Mouse (Mus musculus) liver, postnatal 0 days (tissue): Measurements from ENCODE around the gene Sytl1. TPM values are rescaled to one million over a fixed set of nuclear protein-coding genes. Genes with fewer than 3 reads are reported as not detected.

Experiments
- ATAC-seq: fragments of 200-750 bp; cut with Nextera tagmentation; 2 replicates; pipeline ENCODE4 v1.8.0; 2017; ENCODE audit warnings: mild to moderate bottlenecking, moderate library complexity
- DNase-seq: peaks from one replicate; pipeline ENCODE4 v3.0.0-alpha.2; 2016
- H3K27ac ChIP-seq: fragments of 300-500 bp; sonication (generic); 2 replicates; pipeline ENCODE4 v1.5.1; 2014; ENCODE audit warnings: antibody characterized with exemption, moderate library complexity, mild to moderate bottlenecking, low read depth
- H3K27me3 ChIP-seq: fragments of 300-500 bp; sonication (generic); 2 replicates; pipeline ENCODE4 v1.6.1; 2014; ENCODE audit warnings: low read length, control low read depth, mixed read lengths; ENCODE audit not compliant: insufficient read depth
- H3K36me3 ChIP-seq: fragments of 300-500 bp; sonication (generic); replicated peaks from 2 replicates; pipeline ENCODE4 v1.6.1; 2014; ENCODE audit warnings: mild to moderate bottlenecking, control low read depth, low read length, moderate library complexity, mixed read lengths; ENCODE audit not compliant: insufficient read depth
- H3K4me1 ChIP-seq: fragments of 300-500 bp; sonication (generic); 2 replicates; pipeline ENCODE4 v1.6.1; 2014; ENCODE audit warnings: antibody characterized with exemption, mild to moderate bottlenecking, control low read depth; ENCODE audit not compliant: insufficient read depth
- H3K4me2 ChIP-seq: fragments of 300-500 bp; sonication (generic); 2 replicates; pipeline ENCODE4 v1.6.1; 2014; ENCODE audit warnings: low read depth, mild to moderate bottlenecking, low read length, moderate library complexity, mixed read lengths
- H3K4me3 ChIP-seq: fragments of 300-500 bp; sonication (generic); 2 replicates; pipeline ENCODE4 v1.5.1; 2014; ENCODE audit warnings: low read depth, low read length
- H3K9ac ChIP-seq: fragments of 300-500 bp; sonication (generic); replicated peaks from 2 replicates; pipeline ENCODE4 v1.6.1; 2014; ENCODE audit warnings: mild to moderate bottlenecking, moderate library complexity
- H3K9me3 ChIP-seq: fragments of 300-500 bp; sonication (generic); 2 replicates; pipeline ENCODE4 v1.6.1; 2016; ENCODE audit warnings: mild to moderate bottlenecking, control low read depth, low read length, mixed read lengths
- CTCF ChIP-seq: sonication (generic); IDR thresholded peaks from 2 replicates; pipeline ENCODE4 v1.5.1; 2016; ENCODE audit warnings: antibody characterized with exemption, low read depth
- EP300 ChIP-seq: IDR thresholded peaks from 2 replicates; pipeline ENCODE4 v1.6.1; 2016; ENCODE audit warnings: antibody characterized with exemption, low read depth, mild to moderate bottlenecking
- WGBS: fragments of 180-500 bp; shearing (Covaris S2); extraction: QIAGEN DNeasy Blood & Tissue Kit; methylation state at CpG from one replicate; pipeline ENCODE4 v1.1.7; 2014; ENCODE audit not compliant: insufficient replicate concordance; 5-methylcytosine and 5-hydroxymethylcytosine counted together
- polyA plus RNA-seq: library from polyadenylated mRNA; unstranded; fragments of >200 nt; fragmentation: Nextera tagmentation; extraction: Ambion mirVana; gene quantifications from 2 replicates; pipeline ENCODE4 v1.2.1, GENCODE M21; 2015

The Sytl1 gene
- polyA plus RNA-seq, 1 experiment from 2014 or later = 1.3 TPM

DNA sequence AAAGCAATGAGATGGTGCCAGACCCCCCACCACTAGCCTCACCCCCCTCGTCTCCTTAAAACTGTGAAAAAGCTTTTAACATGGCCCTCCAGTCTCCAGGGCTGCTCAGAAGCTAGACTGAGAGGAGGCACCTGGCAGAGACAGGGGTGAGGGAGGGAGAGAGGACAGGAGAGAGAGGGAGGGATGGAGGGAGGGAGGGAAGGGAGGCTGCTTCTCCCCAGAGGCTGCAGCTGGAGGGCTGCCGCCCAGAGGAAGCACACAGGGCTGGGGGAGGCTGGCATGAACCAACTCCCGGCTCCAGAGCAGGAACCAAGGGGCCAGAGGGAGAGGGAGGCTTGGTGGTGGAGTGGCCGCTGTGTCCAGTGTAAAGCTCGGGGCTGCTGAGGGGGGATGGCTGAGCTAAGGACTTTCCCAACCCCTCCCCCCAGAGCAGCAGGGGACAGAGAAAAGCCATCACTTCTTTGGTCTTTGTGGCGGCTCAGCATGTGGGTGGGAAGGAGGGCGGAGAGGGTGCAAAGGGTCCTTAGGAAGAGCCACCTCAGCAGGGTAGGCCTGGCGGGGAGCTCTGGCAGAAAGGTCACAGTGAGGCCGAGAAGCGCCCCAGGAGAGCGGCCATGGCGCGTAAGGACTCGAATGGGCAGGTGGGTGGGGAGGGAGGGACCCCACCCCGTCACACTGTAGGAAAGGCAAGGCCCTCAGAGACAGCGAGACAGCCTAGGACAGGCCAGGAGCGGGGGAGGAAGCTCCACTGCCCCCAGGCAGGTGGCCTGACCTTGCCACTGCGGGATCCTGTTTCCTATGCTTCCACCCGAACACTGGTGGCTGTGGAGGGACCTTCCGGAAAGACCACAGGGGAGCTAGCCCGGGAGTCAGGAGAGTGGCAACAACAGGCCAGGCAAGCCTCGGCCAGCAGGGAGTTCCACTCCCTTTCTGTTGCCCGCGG lies 30.3 kb upstream of the Sytl1 start:
- WGBS = 65% methylated on average over 24 of the region's 24 CpGs
- Histone ChIP-seq H3K36me3 (peaks cover 40% of the 10 kb centered on the region), H3K9ac (no peak overlapping the region), H3K27me3 (no peaks in the 10 kb centered on the region), H3K4me2 (no peak overlapping the region), H3K4me3 (no peak overlapping the region), H3K4me1 (no peaks in the 10 kb centered on the region), H3K27ac (no peak overlapping the region), H3K9me3 (no peaks in the 10 kb centered on the region)
- DNase-seq (no peak), ATAC-seq (peak; percentile 22)
- no peak for TF ChIP-seq CTCF
- no peak for TF ChIP-seq EP300

DNA sequence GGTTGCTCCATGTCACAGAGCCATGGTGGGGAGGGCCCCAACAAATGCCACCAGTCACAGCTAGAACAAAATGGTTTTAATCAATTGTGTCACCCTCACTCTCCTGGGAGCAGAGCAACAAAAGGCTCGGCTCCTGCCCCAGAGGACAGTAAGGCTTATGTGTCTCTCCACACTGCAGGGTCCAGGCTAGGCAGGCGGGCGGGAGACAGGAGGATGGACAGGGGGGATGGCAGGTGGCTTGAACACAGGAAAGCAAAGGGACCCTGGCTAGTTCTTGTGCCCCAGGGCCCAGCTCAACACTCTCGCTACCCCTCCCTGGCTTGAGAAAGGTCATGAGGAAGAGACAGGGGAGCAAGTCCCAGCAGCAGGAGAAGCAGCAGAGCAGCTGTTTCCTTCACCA lies 29.5 kb upstream of the Sytl1 start:
- 90% methylated on average over 4 of the region's 4 CpGs for WGBS
- no peak overlapping the region for H3K4me2 ChIP-seq
- H3K36me3 ChIP-seq = peaks cover 40% of the 10 kb centered on the region
- no peak overlapping the region for H3K9ac ChIP-seq
- H3K4me3 ChIP-seq = no peak overlapping the region
- H3K9me3 ChIP-seq = no peaks in the 10 kb centered on the region
- H3K27ac ChIP-seq = no peak overlapping the region
- TF ChIP-seq CTCF = no peak
- no peak for TF ChIP-seq EP300
- H3K4me1 ChIP-seq = no peaks in the 10 kb centered on the region
- no peak for ATAC-seq
- DNase-seq = no peak
- no peaks in the 10 kb centered on the region for H3K27me3 ChIP-seq

DNA sequence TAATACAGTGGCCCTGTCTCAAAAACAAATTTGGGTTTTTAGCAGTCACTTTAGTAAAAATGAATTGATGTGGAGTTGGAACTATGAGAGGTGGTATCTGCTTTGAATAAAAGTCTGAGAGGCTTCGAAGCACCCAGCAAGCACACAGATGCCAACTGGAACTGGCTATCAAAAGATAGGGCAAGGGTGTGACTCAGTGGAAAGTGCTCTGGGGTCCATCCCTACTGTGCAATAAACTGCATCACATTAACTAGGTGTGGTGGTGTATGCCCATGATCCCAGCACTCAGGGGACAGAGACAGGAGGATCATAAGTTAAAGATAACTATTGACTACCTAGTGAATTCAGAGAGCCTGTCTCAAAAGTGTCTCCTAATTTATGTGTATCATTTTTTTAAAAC lies 28.3 kb upstream of the Sytl1 start:
- Histone ChIP-seq H3K27ac (no peak overlapping the region), H3K9me3 (no peaks in the 10 kb centered on the region), H3K4me3 (no peak overlapping the region), H3K36me3 (peaks cover 29% of the 10 kb centered on the region), H3K9ac (no peak overlapping the region), H3K4me2 (no peak overlapping the region), H3K27me3 (no peaks in the 10 kb centered on the region), H3K4me1 (peaks cover 9% of the 10 kb centered on the region)
- no peak for TF ChIP-seq EP300
- TF ChIP-seq CTCF = no peak
- no peak for ATAC-seq
- WGBS = 66% methylated on average over 1 of the region's 1 CpGs
- no peak for DNase-seq

DNA sequence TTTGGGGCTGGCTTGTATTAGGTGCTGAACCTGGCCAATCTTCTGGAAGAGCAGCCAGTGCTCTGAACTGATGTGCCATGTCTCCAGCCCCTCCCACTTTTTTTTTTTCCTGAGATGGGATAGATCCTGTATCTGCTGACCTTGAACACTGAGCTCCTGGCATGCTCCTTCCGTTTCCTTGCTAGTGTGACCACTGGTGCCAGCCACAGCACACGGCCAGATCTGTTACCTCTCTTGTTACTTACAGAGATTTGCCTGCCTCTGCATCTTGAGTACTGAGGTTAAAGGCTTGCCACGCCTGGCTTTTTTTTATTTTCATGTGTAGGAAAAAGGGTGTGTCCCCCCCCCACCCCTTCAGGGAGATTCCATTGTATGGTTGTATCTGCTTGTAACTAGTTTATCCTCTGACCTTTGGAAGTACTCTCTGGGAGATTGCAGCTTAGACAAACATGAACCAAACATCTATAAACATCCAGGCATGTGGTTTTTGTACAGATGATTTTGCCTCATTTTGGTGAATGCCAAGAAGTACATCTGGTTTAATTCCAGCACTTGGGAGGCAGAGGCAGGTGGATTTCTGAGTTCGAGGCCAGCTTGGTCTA lies 23.7 kb upstream of the Sytl1 start:
- TF ChIP-seq EP300 (no peak), CTCF (no peak)
- H3K27ac ChIP-seq = peak overlapping the region; percentile 13
- 58% methylated on average over 4 of the region's 4 CpGs for WGBS
- no peaks in the 10 kb centered on the region for H3K27me3 ChIP-seq
- peak; percentile 55; the same call in 1 of the 2 replicates for ATAC-seq
- no peak overlapping the region for H3K4me3 ChIP-seq
- H3K9me3 ChIP-seq = no peaks in the 10 kb centered on the region
- peak overlapping the region; percentile 34 for H3K4me2 ChIP-seq
- no peaks in the 10 kb centered on the region for H3K36me3 ChIP-seq
- DNase-seq = no peak
- H3K4me1 ChIP-seq = peaks cover 32% of the 10 kb centered on the region
- H3K9ac ChIP-seq = no peak overlapping the region

DNA sequence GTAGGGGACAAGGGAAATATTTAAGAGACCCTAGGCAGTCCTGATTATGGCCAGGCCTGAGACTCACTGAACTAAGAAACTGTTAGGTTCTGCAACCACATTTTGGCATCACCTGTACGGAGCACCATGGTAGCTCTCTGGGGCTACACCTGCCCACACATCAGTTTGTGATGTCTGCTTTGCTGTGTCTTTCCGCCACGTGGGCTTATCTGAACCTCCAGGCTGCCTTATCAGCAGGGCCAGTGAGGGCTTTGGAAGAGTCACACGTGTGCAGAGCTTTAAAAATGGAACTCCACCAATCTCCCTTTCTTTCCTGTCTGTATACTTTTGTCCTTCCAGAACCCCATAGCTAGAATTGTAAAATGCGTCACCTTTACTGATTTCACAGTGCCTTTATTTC lies 23.0 kb upstream of the Sytl1 start:
- no peak overlapping the region for H3K4me3 ChIP-seq
- peak; percentile 84 for DNase-seq
- H3K27ac ChIP-seq = peak overlapping the region; percentile 30
- peak; percentile 88 for ATAC-seq
- peaks cover 32% of the 10 kb centered on the region for H3K4me1 ChIP-seq
- TF ChIP-seq EP300 (peak; percentile 96), CTCF (no peak)
- no peaks in the 10 kb centered on the region for H3K9me3 ChIP-seq
- H3K9ac ChIP-seq = no peak overlapping the region
- H3K36me3 ChIP-seq = no peaks in the 10 kb centered on the region
- 36% methylated on average over 5 of the region's 5 CpGs for WGBS
- peak overlapping the region; percentile 34 for H3K4me2 ChIP-seq
- no peaks in the 10 kb centered on the region for H3K27me3 ChIP-seq

DNA sequence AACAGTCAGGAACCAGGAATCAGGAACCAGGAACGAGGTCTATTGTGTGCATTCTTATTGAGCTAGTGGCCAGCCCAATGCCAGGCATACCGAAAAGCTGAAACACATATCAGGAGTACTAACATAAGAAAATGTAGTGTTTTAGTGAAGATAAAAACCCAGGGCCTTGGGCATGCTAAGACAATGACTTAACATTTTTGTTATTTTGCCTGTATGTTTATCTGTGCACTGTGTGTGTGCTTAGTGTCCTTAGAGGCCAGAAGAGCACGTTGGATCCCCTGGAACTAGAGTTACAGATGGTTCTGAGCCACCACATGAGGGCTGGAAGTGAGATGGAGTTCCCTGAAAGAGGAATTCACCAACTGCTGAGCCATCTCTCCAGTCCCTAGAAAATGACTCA lies 22.4 kb upstream of the Sytl1 start:
- TF ChIP-seq EP300 (peak; percentile 59), CTCF (no peak)
- Histone ChIP-seq H3K4me2 (peak overlapping the region; percentile 42), H3K9ac (peak overlapping the region; percentile 30; the same call in 1 of the 2 replicates), H3K4me1 (peaks cover 32% of the 10 kb centered on the region), H3K27ac (peak overlapping the region; percentile 30), H3K27me3 (no peaks in the 10 kb centered on the region), H3K4me3 (no peak overlapping the region), H3K36me3 (no peaks in the 10 kb centered on the region), H3K9me3 (no peaks in the 10 kb centered on the region)
- ATAC-seq (peak; percentile 67), DNase-seq (no peak)
- 43% methylated on average over 3 of the region's 3 CpGs for WGBS
